Mouse (Mus musculus) liver, embryonic 15.5 days (tissue): ENCODE results near the gene Tmc7. TPM values are rescaled to one million over a fixed set of nuclear protein-coding genes. Genes with fewer than 3 reads are reported as not detected.

Experiments
- ATAC-seq: fragments of 200-750 bp; cut with Nextera tagmentation; 2 replicates; pipeline ENCODE4 v1.8.0; 2017; ENCODE audit warnings: moderate number of reproducible peaks, mild to moderate bottlenecking, moderate library complexity; ENCODE audit not compliant: insufficient read depth
- H3K27ac ChIP-seq: fragments of 300-500 bp; sonication (generic); replicated peaks from 2 replicates; pipeline ENCODE4 v1.5.1; 2015; ENCODE audit warnings: mild to moderate bottlenecking, inconsistent platforms
- H3K27me3 ChIP-seq: fragments of 300-500 bp; sonication (generic); 2 replicates; pipeline ENCODE4 v1.6.1; 2015; ENCODE audit warnings: mild to moderate bottlenecking, inconsistent platforms
- H3K36me3 ChIP-seq: fragments of 300-500 bp; sonication (generic); replicated peaks from 2 replicates; pipeline ENCODE4 v1.6.1; 2015; ENCODE audit warnings: moderate library complexity, mild to moderate bottlenecking, inconsistent platforms
- H3K4me1 ChIP-seq: fragments of 300-500 bp; sonication (generic); replicated peaks from 2 replicates; pipeline ENCODE4 v1.6.1; 2015; ENCODE audit warnings: inconsistent platforms
- H3K4me2 ChIP-seq: fragments of 300-500 bp; sonication (generic); 2 replicates; pipeline ENCODE4 v1.6.1; 2015; ENCODE audit warnings: moderate library complexity, mild to moderate bottlenecking, inconsistent platforms
- H3K4me3 ChIP-seq: fragments of 300-500 bp; sonication (generic); replicated peaks from 2 replicates; pipeline ENCODE4 v1.5.1; 2015; ENCODE audit warnings: mild to moderate bottlenecking, inconsistent platforms
- H3K9ac ChIP-seq: fragments of 300-500 bp; sonication (generic); 2 replicates; pipeline ENCODE4 v1.6.1; 2015; ENCODE audit warnings: moderate library complexity, mild to moderate bottlenecking, inconsistent platforms
- H3K9me3 ChIP-seq: fragments of 300-500 bp; sonication (generic); replicated peaks from 2 replicates; pipeline ENCODE4 v1.6.1; 2016; ENCODE audit warnings: inconsistent platforms
- WGBS: fragments of 180-500 bp; shearing (Covaris S2); methylation state at CpG from one replicate; pipeline ENCODE4 v1.1.7; 2015; ENCODE audit warnings: mixed read lengths; ENCODE audit not compliant: insufficient replicate concordance; 5-methylcytosine and 5-hydroxymethylcytosine counted together
- polyA plus RNA-seq: library from polyadenylated mRNA; unstranded; fragments of >200 nt; fragmentation: Nextera tagmentation; extraction: Ambion mirVana; gene quantifications from 2 replicates; pipeline ENCODE4 v1.2.1, GENCODE M21; 2015

Gene Tmc7
- polyA plus RNA-seq, 1 experiment from 2014 or later: 0.28 TPM

GRCm38 (mm10) chr7:118534326-118534725 lies 50.2 kb downstream of the Tmc7 start:
- Histone ChIP-seq H3K4me1 (peaks cover 17% of the 10 kb centered on the region), H3K36me3 (no peaks in the 10 kb centered on the region), H3K9ac (no peak overlapping the region), H3K27me3 (no peaks in the 10 kb centered on the region), H3K4me3 (no peak overlapping the region), H3K27ac (no peak overlapping the region), H3K9me3 (no peaks in the 10 kb centered on the region), H3K4me2 (peak overlapping the region; percentile 81; the same call in 1 of the 2 replicates)
- ATAC-seq: no peak
- 63% methylated on average over 3 of the region's 3 CpGs for WGBS

GRCm38 (mm10) chr7:118533178-118533578 lies 51.4 kb downstream of the Tmc7 start, which contains the start of gene Coq7:
Coq7 (minus strand) TSS chr7:118533356.
- peak within 1 kb of the TSS; percentile 78 for H3K9ac ChIP-seq
- under 1% methylated on average over 31 of the region's 31 CpGs for WGBS
- H3K27ac ChIP-seq: peak within 1 kb of the TSS; percentile 89
- no peaks in the 10 kb centered on the region; the same call in 1 of the 2 replicates for H3K36me3 ChIP-seq
- H3K4me3 ChIP-seq: peak within 1 kb of the TSS; percentile 94
- no peaks in the 10 kb centered on the region for H3K9me3 ChIP-seq
- no peaks in the 10 kb centered on the region for H3K27me3 ChIP-seq
- H3K4me2 ChIP-seq: peak within 1 kb of the TSS; percentile 81
- peaks cover 17% of the 10 kb centered on the region for H3K4me1 ChIP-seq
- peak; percentile 99 for ATAC-seq

- peaks cover 17% of the 10 kb centered on the region for H3K4me1 ChIP-seq
- H3K9ac ChIP-seq: peak overlapping the region; percentile 78
- WGBS: under 1% methylated on average over 36 of the region's 36 CpGs
- peaks cover 3% of the 10 kb centered on the region; the same call in 1 of the 2 replicates for H3K36me3 ChIP-seq
- no peaks in the 10 kb centered on the region for H3K9me3 ChIP-seq
- H3K4me3 ChIP-seq: peak overlapping the region; percentile 94
- peak overlapping the region; percentile 81 for H3K4me2 ChIP-seq
- peak; percentile 97 for ATAC-seq
- no peaks in the 10 kb centered on the region for H3K27me3 ChIP-seq
- H3K27ac ChIP-seq: peak overlapping the region; percentile 89
Observed at GRCm38 (mm10) chr7:118532519-118533177, 51.9 kb downstream of the Tmc7 start.

GRCm38 (mm10) chr7:118526967-118527366 lies 57.6 kb downstream of the Tmc7 start:
- Histone ChIP-seq H3K9me3 (no peaks in the 10 kb centered on the region), H3K9ac (no peak overlapping the region), H3K4me1 (peaks cover 2% of the 10 kb centered on the region), H3K27ac (no peak overlapping the region), H3K36me3 (peaks cover 13% of the 10 kb centered on the region; the same call in 1 of the 2 replicates), H3K4me2 (no peak overlapping the region), H3K27me3 (no peaks in the 10 kb centered on the region), H3K4me3 (no peak overlapping the region)
- ATAC-seq: no peak
- WGBS: 61% methylated on average over 4 of the region's 4 CpGs

- no peak overlapping the region for H3K4me3 ChIP-seq
- H3K4me2 ChIP-seq: no peak overlapping the region
- 0 out of 2 replicates have a peak, but pooled peaks cover 10% of the 10 kb centered on the region for H3K36me3 ChIP-seq
- no peak overlapping the region for H3K27ac ChIP-seq
- H3K9me3 ChIP-seq: no peaks in the 10 kb centered on the region
- H3K9ac ChIP-seq: no peak overlapping the region
- no peaks in the 10 kb centered on the region for H3K27me3 ChIP-seq
- no peaks in the 10 kb centered on the region; the same call in 1 of the 2 replicates for H3K4me1 ChIP-seq
- 34% methylated on average over 5 of the region's 5 CpGs for WGBS
- no peak for ATAC-seq
Observed at GRCm38 (mm10) chr7:118522077-118522476, 62.5 kb downstream of the Tmc7 start.

GRCm38 (mm10) chr7:118519661-118520060 lies 64.9 kb downstream of the Tmc7 start:
- Histone ChIP-seq H3K27me3 (no peaks in the 10 kb centered on the region), H3K9me3 (no peaks in the 10 kb centered on the region), H3K36me3 (no peaks in the 10 kb centered on the region), H3K4me1 (no peaks in the 10 kb centered on the region; the same call in 1 of the 2 replicates), H3K4me3 (no peak overlapping the region), H3K4me2 (no peak overlapping the region), H3K9ac (no peak overlapping the region), H3K27ac (no peak overlapping the region)
- no peak for ATAC-seq
- WGBS: 75% methylated on average over 8 of the region's 8 CpGs

GRCm38 (mm10) chr7:118518687-118519086 lies 65.8 kb downstream of the Tmc7 start:
- no peaks in the 10 kb centered on the region; the same call in 1 of the 2 replicates for H3K4me1 ChIP-seq
- no peaks in the 10 kb centered on the region for H3K9me3 ChIP-seq
- H3K4me2 ChIP-seq: no peak overlapping the region
- WGBS: under 1% methylated on average over 18 of the region's 18 CpGs
- no peaks in the 10 kb centered on the region for H3K36me3 ChIP-seq
- no peak overlapping the region for H3K4me3 ChIP-seq
- H3K9ac ChIP-seq: no peak overlapping the region
- H3K27ac ChIP-seq: no peak overlapping the region
- no peak for ATAC-seq
- no peaks in the 10 kb centered on the region for H3K27me3 ChIP-seq

- H3K36me3 ChIP-seq: no peaks in the 10 kb centered on the region
- ATAC-seq: no peak
- H3K9me3 ChIP-seq: no peaks in the 10 kb centered on the region
- H3K27me3 ChIP-seq: no peaks in the 10 kb centered on the region
- 41% methylated on average over 2 of the region's 2 CpGs for WGBS
- no peak overlapping the region for H3K4me2 ChIP-seq
- H3K9ac ChIP-seq: no peak overlapping the region
- no peak overlapping the region for H3K4me3 ChIP-seq
- no peaks in the 10 kb centered on the region; the same call in 1 of the 2 replicates for H3K4me1 ChIP-seq
- H3K27ac ChIP-seq: no peak overlapping the region
Observed at GRCm38 (mm10) chr7:118517819-118518218, 66.7 kb downstream of the Tmc7 start.

GRCm38 (mm10) chr7:118508556-118508955 lies 76.0 kb downstream of the Tmc7 start:
- WGBS: 53% methylated on average over 7 of the region's 7 CpGs
- Histone ChIP-seq H3K9me3 (no peaks in the 10 kb centered on the region), H3K4me2 (no peak overlapping the region), H3K27me3 (no peaks in the 10 kb centered on the region), H3K36me3 (no peaks in the 10 kb centered on the region), H3K4me1 (no peaks in the 10 kb centered on the region), H3K27ac (no peak overlapping the region), H3K9ac (no peak overlapping the region), H3K4me3 (no peak overlapping the region)
- no peak for ATAC-seq

GRCm38 (mm10) chr7:118503844-118504243 lies 80.7 kb downstream of the Tmc7 start:
- H3K4me2 ChIP-seq: no peak overlapping the region
- no peaks in the 10 kb centered on the region for H3K9me3 ChIP-seq
- H3K27ac ChIP-seq: no peak overlapping the region
- H3K27me3 ChIP-seq: no peaks in the 10 kb centered on the region
- no peak for ATAC-seq
- 52% methylated on average over 4 of the region's 4 CpGs for WGBS
- no peak overlapping the region for H3K9ac ChIP-seq
- H3K4me1 ChIP-seq: no peaks in the 10 kb centered on the region
- H3K36me3 ChIP-seq: no peaks in the 10 kb centered on the region
- no peak overlapping the region for H3K4me3 ChIP-seq

- Histone ChIP-seq H3K4me2 (no peak overlapping the region), H3K36me3 (no peaks in the 10 kb centered on the region), H3K27ac (no peak overlapping the region), H3K4me1 (no peaks in the 10 kb centered on the region), H3K4me3 (no peak overlapping the region), H3K9me3 (no peaks in the 10 kb centered on the region), H3K9ac (no peak overlapping the region), H3K27me3 (no peaks in the 10 kb centered on the region)
- WGBS: 69% methylated on average over 8 of the region's 8 CpGs
- no peak for ATAC-seq
Observed at GRCm38 (mm10) chr7:118502333-118502732, 82.2 kb downstream of the Tmc7 start.
